Mouse (Mus musculus): ENCODE data around the gene Susd1.

DNA sequence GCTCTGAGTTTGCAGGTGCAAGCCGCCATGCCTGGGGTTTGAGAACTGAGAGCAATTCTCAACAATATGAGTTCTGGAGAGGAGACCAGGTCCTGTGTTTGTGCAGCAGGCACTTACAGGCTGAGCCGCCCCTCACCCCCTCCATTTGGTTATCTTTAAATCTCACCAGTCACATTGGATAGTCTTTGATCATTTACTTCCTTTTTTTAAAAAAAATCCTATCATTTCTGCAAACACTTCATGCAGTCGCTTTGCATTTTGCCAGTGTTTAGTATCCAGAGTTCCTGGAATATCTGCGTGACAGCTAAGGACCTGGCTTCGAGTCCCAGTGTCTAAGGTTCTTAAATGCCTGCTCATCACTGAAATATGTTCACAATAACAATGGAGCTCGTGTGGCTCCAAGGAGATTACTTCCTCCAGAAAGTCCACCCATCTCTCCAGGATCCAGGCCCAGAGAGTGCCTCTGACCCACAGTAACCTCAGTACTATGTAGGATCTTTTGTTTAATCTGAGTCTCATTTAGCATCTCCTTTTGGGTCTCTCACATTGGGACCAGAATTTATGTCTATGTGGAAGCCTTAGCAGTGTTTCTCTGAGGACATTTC lies 147.4 kb downstream of the Susd1 start:
- TF ChIP-seq CTCF (conservative IDR thresholded peaks at IDR 0.05; ENCODE audit: insufficient read depth, insufficient read length, low read depth, low read length) (no peak), POLR2A (IDR thresholded peaks at IDR 0.05; ENCODE audit: low read depth, low read length) (no peak)
